Mouse (Mus musculus) inflammation-experienced regulatory T-cells, adult 6 months (primary cell): ENCODE data around the gene Tpk1. TPM values are rescaled to one million over a fixed set of nuclear protein-coding genes. Genes with fewer than 3 reads are reported as not detected.
A peak's percentile ranks its signal among the peaks of the same experiment; 100 is the strongest.
"Not testable (repeated sequence)": the region's sequence is repeated elsewhere in the genome, so short reads cannot be mapped to it uniquely, and the experiment has no call there.

Source experiments
- ATAC-seq: one replicate; pipeline ENCODE4 v1.8.0; 2017
- polyA plus RNA-seq, 3 experiments: library from polyadenylated mRNA; unstranded; fragments of 100-300 nt; shearing (Covaris generic); gene quantifications; one replicate each; pipeline ENCODE4 v1.2.1; 2017

Gene Tpk1
- polyA plus RNA-seq, 3 experiments from 2014 or later = 10.4 to 19.5 (median 11.5) TPM

- no peak for ATAC-seq
Observed at GRCm38 (mm10) chr6:43638865-43639264, 27.2 kb downstream of the Tpk1 start.

- peak; percentile 32 for ATAC-seq
Observed at GRCm38 (mm10) chr6:43638119-43638518, 28.0 kb downstream of the Tpk1 start.

- ATAC-seq = peak; percentile 59
Observed at GRCm38 (mm10) chr6:43636980-43637638, 29.0 kb downstream of the Tpk1 start.

DNA sequence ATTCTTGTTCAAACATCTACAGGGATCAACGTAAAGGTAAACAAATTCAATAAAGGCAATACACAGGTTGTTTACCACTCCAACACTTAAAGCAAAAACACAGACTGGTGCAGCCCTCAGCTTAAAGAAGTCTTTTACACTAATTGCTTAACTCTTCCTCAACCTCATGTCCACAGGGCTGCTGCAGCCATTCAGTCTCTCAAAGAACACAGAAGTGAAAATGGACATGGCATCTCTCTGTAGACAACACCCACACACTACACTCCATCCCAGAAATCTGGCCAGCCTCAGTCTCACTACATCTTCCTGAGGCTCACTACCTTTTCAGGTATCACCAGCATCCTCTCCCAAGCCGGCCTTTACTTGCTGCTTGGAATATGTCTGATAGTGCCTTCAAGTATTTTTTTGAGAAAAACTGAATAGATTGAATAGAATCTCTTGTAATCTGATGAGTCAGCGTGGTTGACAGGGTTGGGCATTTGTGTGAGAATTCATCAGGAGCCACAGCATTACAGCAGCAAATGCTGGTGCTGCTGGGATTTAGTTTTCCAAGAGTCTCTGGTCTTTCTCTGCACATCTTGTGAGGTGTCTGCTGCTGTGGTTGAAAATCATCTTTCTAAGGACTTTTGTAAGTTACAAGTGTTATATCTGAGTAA lies 32.6 kb downstream of the Tpk1 start:
- ATAC-seq = no peak

- no peak for ATAC-seq
Observed at GRCm38 (mm10) chr6:43632871-43633270, 33.2 kb downstream of the Tpk1 start.

- not testable (repeated sequence) for ATAC-seq
Observed at GRCm38 (mm10) chr6:43623448-43623847, 42.6 kb downstream of the Tpk1 start.

DNA sequence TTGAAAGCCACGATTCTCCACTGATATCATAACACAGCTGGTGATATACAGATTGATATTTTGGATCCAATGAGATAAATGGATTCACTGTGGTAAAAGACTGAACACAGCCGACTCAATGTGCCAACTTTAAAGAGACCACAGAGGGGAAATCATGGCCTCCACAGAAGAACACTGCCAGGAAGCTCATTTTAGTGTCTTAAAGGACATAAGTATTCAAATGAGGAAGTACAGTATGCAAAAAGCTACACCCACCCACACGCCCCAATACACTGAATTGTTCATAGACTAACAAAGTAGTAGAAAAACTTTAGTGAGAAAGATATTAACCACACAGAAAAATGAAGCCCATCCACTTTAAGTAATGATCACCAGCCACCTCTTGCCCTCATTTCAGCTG lies 46.8 kb downstream of the Tpk1 start:
- ATAC-seq = peak; percentile 86

DNA sequence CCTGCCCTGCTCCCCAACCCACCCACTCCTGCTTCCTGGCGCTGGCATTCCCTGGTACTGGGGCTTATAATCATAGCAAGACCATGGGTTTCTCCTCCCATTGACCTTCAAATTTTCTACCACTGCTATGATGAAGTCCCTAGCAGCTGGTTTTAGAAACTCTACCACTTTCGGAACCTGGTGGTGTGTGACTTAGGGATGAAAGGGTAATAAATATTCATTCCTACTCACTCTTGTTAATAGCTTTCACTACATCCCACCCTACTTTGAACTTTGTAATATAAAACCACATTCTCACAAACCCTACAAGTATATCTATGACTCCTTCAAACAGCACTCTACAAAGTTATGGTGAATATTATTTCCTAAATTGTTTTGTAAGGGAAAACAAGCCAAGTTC lies 54.3 kb downstream of the Tpk1 start:
- ATAC-seq = no peak

DNA sequence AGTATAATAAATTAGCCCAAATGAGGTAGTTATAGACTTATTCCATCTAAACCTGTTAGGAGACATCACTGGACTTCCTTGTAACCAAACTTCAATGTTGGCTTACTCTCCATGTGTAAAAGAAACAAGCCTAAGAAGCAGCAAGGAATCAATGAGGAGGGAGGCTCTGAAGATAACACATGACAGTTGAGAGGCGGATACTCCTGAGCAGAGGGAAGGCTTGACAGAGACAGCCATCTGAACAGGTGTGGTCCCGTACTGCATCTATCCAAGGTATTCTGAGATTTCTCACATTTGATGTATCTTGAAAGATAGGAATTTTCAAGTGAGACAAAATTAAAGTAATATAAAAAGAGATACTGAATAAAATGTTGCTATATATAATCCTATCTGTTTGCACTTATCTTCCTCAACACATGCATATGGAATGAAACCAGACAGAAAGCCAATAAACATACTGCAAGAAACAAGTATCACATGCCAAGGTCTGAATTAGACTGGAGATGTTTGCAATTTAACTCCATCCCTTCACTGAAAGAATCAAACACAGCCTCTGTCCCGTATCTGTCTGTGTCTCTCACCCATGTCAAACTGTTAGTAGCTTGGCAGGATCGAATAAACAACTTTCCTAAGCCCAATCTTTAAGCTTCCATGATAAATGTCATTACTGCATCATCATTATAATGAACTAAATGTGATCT lies 75.1 kb downstream of the Tpk1 start:
- ATAC-seq = no peak

GRCm38 (mm10) chr6:43585274-43585673 lies 80.8 kb downstream of the Tpk1 start:
- ATAC-seq = no peak

GRCm38 (mm10) chr6:43581809-43582208 lies 84.3 kb downstream of the Tpk1 start:
- ATAC-seq = no peak

- ATAC-seq = no peak
Observed at GRCm38 (mm10) chr6:43567885-43568284, 98.2 kb downstream of the Tpk1 start.

GRCm38 (mm10) chr6:43562474-43562873 lies 103.6 kb downstream of the Tpk1 start:
- ATAC-seq = no peak

- no peak for ATAC-seq
Observed at GRCm38 (mm10) chr6:43551410-43551809, 114.7 kb downstream of the Tpk1 start.

- ATAC-seq = no peak
Observed at GRCm38 (mm10) chr6:43546537-43546936, 119.5 kb downstream of the Tpk1 start.

GRCm38 (mm10) chr6:43537252-43537870 lies 128.7 kb downstream of the Tpk1 start:
- ATAC-seq = no peak

GRCm38 (mm10) chr6:43535459-43535858 lies 130.6 kb downstream of the Tpk1 start:
- ATAC-seq = no peak

GRCm38 (mm10) chr6:43533323-43533722 lies 132.8 kb downstream of the Tpk1 start:
- ATAC-seq = no peak

DNA sequence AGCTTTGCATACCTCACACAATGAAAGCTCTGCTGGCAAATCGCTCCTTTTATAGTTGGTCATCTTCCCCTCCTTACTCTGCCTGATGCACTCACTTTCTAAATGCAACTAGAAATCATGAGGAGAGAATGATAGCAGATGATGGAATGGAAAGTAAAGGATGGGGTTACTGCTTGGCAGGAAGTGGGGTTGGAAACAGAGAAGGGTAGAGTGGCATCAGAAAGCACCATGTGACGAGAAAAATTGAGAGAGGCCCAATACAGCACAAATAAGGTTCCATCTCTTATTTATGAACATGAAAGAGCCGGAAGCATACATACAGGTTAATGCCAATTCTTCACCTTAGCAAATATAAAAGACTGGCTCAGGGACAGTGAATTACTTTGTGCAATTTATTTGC lies 133.3 kb downstream of the Tpk1 start:
- ATAC-seq = peak; percentile 78

GRCm38 (mm10) chr6:43531996-43532395 lies 134.1 kb downstream of the Tpk1 start:
- no peak for ATAC-seq

DNA sequence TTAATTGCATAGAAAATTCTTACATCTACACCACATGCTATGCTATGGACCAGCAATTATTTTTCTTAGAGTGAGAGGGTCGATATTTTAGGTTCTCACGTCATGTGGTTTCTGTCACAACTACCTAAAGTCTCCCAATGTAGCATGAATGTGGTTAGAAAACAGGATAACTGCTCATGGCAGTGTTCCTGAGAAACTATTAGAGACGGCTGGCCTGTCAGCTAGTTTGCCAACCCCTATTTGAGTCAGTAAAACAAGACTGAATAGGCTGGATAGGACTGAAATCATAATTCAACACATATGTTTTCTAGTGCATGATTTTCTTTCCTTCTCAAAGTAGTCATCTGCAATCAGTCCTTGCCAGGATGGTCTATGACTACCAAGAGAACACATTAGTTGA lies 137.1 kb downstream of the Tpk1 start:
- no peak for ATAC-seq

DNA sequence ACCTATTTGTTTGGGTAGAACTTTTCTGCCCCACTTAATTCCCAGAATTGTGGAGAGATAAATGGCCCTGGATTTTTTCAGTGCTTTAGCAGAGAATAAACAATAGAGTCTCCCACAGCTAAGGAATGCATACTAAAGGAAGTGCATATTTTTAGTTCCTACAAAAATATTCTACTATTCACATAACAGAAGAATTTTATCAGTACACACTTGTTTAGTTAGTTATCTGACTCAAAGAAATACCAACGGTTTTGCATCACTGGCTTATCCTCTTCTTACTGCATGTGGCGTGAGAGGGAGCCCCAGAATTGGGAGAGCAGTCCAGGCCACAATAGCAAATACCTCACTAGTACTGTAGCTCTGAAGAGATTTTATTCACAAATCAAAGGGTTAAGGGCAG lies 141.1 kb downstream of the Tpk1 start:
- ATAC-seq = no peak

GRCm38 (mm10) chr6:43522046-43522445 lies 144.0 kb downstream of the Tpk1 start:
- no peak for ATAC-seq
